Mouse (Mus musculus) midbrain, embryonic 11.5 days (tissue): Measurements from ENCODE around the gene Itgb1bp1. TPM values are rescaled to one million over a fixed set of nuclear protein-coding genes. Genes with fewer than 3 reads are reported as not detected.
A peak's percentile ranks its signal among the peaks of the same experiment; 100 is the strongest.

ENCODE experiments used
- ATAC-seq: fragments of 200-750 bp; cut with Nextera tagmentation; 2 replicates; pipeline ENCODE4 v1.8.0; 2017; ENCODE audit warnings: moderate TSS enrichment, moderate library complexity; ENCODE audit not compliant: low FRiP score
- DNase-seq: peaks from one replicate; pipeline ENCODE4 v3.0.0; 2015; ENCODE audit warnings: low spot score; ENCODE audit errors: missing footprints
- H3K27ac ChIP-seq: fragments of 300-500 bp; sonication (generic); 2 replicates; pipeline ENCODE4 v1.5.1; 2014; ENCODE audit warnings: low read depth, low read length
- H3K27me3 ChIP-seq: fragments of 300-500 bp; sonication (generic); 2 replicates; pipeline ENCODE4 v1.6.1; 2014; ENCODE audit warnings: mild to moderate bottlenecking, low read length, moderate library complexity, mixed read lengths; ENCODE audit not compliant: control insufficient read depth, insufficient read depth
- H3K36me3 ChIP-seq: fragments of 300-500 bp; sonication (generic); 2 replicates; pipeline ENCODE4 v1.6.1; 2014; ENCODE audit warnings: mild to moderate bottlenecking, low read length, moderate library complexity, mixed read lengths; ENCODE audit not compliant: control insufficient read depth, insufficient read depth
- H3K4me1 ChIP-seq: fragments of 300-500 bp; sonication (generic); 2 replicates; pipeline ENCODE4 v1.6.1; 2014; ENCODE audit warnings: low read length; ENCODE audit not compliant: control insufficient read depth, insufficient read depth
- H3K4me2 ChIP-seq: fragments of 300-500 bp; sonication (generic); 2 replicates; pipeline ENCODE4 v1.6.1; 2014; ENCODE audit warnings: mild to moderate bottlenecking, moderate library complexity
- H3K4me3 ChIP-seq: fragments of 300-500 bp; sonication (generic); 2 replicates; pipeline ENCODE4 v1.5.1; 2014; ENCODE audit warnings: low read depth, low read length
- H3K9ac ChIP-seq: fragments of 300-500 bp; sonication (generic); 2 replicates; pipeline ENCODE4 v1.6.1; 2014; ENCODE audit warnings: low read length
- H3K9me3 ChIP-seq: fragments of 300-500 bp; sonication (generic); 2 replicates; pipeline ENCODE4 v1.6.1; 2016; ENCODE audit warnings: low read length; ENCODE audit not compliant: control insufficient read depth
- WGBS: fragments of 180-500 bp; shearing (Covaris S2); extraction: QIAGEN DNeasy Blood & Tissue Kit; methylation state at CpG from one replicate; pipeline ENCODE4 v1.1.7; 2014; 5-methylcytosine and 5-hydroxymethylcytosine counted together
- polyA plus RNA-seq: library from polyadenylated mRNA; unstranded; fragments of >200 nt; fragmentation: Nextera tagmentation; extraction: Ambion mirVana; gene quantifications from 2 replicates; pipeline ENCODE4 v1.2.1, GENCODE M21; 2014

Gene Itgb1bp1
- polyA plus RNA-seq, 1 experiment from 2014 or later = 42.6 TPM

DNA sequence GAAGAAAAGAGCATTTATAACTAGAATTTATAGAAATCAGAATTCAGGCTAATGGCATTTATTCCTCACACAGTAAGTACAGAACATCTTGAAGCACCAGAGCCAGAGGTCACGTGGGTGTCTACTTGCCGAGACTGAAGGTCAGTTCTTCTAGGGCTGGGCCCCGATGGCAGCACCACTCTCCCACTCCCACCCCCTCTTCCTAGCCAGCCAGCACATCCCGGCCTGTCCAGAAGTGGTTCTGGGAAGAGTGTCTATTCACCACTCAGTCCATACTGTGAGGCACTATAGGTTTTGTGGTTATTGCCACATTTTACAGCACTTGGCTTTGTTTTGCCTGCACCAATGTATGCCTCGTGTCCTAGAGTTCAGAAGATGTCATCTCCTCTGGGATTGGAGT, 38.0 kb upstream of the Itgb1bp1 start:
- no peak overlapping the region for H3K4me3 ChIP-seq
- H3K36me3 ChIP-seq = peaks cover 14% of the 10 kb centered on the region
- no peaks in the 10 kb centered on the region for H3K9me3 ChIP-seq
- ATAC-seq (no peak), DNase-seq (peak; percentile 61)
- H3K27ac ChIP-seq = no peak overlapping the region
- no peak overlapping the region for H3K4me2 ChIP-seq
- whole genome bisulfite sequencing = 87% methylated on average over 5 of the region's 5 CpGs
- no peaks in the 10 kb centered on the region for H3K27me3 ChIP-seq
- no peak overlapping the region for H3K9ac ChIP-seq
- H3K4me1 ChIP-seq = no peaks in the 10 kb centered on the region

DNA sequence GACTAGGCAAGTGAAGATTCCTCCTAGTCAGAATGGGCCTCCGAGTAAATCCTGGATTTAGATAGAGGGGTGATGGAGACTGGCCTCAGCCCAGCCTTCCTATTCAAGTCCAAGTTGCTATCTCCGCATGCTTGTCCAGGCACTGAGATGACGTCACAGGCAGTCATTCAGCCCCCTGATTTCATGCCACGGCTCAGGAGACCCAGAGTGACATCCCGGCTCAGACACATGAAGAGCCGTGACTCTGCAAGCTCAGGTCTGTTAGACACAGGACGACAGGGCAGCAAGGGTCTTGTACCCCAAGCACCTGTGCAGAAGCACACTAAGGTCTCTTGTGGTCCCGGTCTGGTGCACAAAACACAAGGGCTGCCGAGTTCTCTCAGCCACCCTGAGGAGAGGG, 36.8 kb upstream of the Itgb1bp1 start:
- no peaks in the 10 kb centered on the region for H3K4me1 ChIP-seq
- peak; percentile 54 for DNase-seq
- no peak overlapping the region for H3K27ac ChIP-seq
- no peak overlapping the region for H3K4me3 ChIP-seq
- no peak overlapping the region for H3K9ac ChIP-seq
- no peak overlapping the region for H3K4me2 ChIP-seq
- H3K9me3 ChIP-seq = no peaks in the 10 kb centered on the region
- H3K27me3 ChIP-seq = no peaks in the 10 kb centered on the region
- H3K36me3 ChIP-seq = peaks cover 10% of the 10 kb centered on the region
- ATAC-seq = no peak
- 86% methylated on average over 9 of the region's 9 CpGs for WGBS

DNA sequence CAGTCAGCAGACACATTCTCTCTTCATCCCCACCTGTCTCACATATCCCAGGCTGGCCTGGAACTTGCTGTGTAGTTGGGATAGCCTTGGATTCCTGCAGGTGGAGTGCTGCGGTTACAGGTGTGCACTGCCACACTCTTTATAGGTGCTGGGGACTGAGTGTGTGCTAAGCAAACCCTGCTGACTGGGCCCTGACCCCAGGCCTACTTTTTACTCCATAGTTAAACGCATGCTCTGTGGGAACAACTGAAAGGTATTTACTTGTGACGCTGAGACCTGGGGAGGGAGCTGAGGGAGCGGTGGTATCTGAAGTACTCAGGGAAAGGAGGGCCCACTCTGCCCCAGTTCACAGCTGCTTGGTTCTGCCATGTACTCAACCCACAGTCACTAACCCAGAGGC, 36.2 kb upstream of the Itgb1bp1 start:
- no peak overlapping the region for H3K27ac ChIP-seq
- H3K9me3 ChIP-seq = no peaks in the 10 kb centered on the region
- H3K9ac ChIP-seq = no peak overlapping the region
- no peak overlapping the region for H3K4me2 ChIP-seq
- no peak overlapping the region for H3K4me3 ChIP-seq
- H3K36me3 ChIP-seq = peaks cover 10% of the 10 kb centered on the region
- WGBS = 90% methylated on average over 4 of the region's 4 CpGs
- ATAC-seq (no peak), DNase-seq (no peak)
- no peaks in the 10 kb centered on the region for H3K27me3 ChIP-seq
- no peaks in the 10 kb centered on the region for H3K4me1 ChIP-seq

DNA sequence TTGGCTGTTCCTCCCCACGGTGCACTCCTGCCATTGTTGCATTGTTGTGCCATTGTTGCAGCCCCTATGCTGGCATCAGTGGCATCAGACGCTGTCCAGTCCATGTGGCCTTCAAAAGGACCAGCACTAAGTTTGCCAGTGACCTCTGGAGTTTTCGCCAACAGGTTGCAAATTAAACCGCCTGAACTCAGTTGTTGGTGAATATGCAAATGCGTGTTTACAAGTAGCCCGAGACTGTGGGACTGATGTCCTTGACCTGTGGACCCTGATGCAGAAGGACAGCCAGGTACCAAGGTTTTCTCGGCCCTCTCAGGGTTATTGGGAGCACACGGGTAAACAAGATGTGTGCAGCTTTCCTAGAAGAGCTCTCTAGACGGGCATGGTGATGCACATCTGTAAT, 35.1 kb upstream of the Itgb1bp1 start:
- 78% methylated on average over 9 of the region's 9 CpGs for WGBS
- no peak for ATAC-seq
- no peaks in the 10 kb centered on the region for H3K4me1 ChIP-seq
- H3K27me3 ChIP-seq = no peaks in the 10 kb centered on the region
- no peaks in the 10 kb centered on the region for H3K9me3 ChIP-seq
- no peak overlapping the region for H3K27ac ChIP-seq
- DNase-seq = no peak
- H3K9ac ChIP-seq = no peak overlapping the region
- peaks cover 10% of the 10 kb centered on the region for H3K36me3 ChIP-seq
- H3K4me3 ChIP-seq = no peak overlapping the region
- H3K4me2 ChIP-seq = no peak overlapping the region

DNA sequence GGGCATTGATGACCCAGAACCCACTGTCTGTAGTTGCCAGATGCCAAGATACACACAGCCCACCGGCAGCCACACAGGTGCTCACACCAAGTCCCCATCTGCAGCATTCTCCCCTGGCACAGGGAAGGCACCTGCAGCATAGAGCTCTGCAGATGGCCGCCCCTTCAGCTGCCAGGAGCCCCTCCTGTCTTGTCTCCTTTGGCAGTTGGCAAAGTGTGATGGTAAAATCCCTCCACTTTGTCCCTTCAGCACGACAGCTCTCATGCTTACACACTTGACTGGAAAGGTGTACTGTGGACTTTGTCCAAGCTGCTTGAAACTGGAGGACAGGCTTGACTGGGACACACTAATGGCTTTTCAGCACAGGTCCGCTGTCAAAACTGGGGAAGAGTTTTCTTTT, 34.2 kb upstream of the Itgb1bp1 start:
- peaks cover 8% of the 10 kb centered on the region for H3K36me3 ChIP-seq
- H3K27me3 ChIP-seq = no peaks in the 10 kb centered on the region
- ATAC-seq (no peak), DNase-seq (no peak)
- H3K9me3 ChIP-seq = no peaks in the 10 kb centered on the region
- no peak overlapping the region for H3K4me3 ChIP-seq
- H3K4me2 ChIP-seq = no peak overlapping the region
- no peaks in the 10 kb centered on the region for H3K4me1 ChIP-seq
- H3K9ac ChIP-seq = no peak overlapping the region
- 85% methylated on average over 4 of the region's 4 CpGs for WGBS
- no peak overlapping the region for H3K27ac ChIP-seq

DNA sequence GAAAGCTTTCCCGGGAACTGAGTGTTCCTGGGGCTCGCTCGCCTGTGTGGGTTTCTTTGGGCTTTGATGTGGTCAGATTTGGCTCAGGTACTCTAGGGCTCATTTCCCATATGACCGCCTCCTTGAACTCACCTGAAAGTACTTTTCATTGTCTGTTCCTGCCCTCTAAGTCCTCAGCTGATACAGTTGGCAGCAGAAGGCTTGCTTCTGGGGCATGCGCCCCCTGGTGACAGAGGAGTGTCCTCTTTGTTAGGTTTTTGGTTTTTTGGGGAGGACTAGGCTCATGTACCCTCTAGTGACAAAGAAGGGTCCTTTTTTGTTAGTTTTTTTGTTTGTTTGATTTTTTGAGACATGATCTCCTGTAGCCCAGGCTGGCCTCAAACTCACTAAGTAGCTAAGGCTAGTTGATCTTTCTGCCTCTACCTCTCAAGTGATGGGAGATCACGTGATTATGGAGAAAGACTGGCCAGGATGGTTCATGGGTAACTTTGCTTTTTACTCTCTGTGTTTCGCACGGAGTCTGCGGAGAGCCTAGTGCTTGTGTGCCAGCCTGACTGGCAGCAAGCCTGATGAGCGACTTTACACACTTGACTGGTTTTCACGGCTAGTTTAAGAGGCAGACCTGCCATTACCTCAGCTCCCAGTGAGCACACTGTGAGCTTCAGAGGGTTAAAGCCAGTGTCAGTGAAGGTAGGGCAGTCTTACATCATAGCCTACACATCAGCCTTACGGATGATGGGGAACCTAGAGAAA, 32.2 kb upstream of the Itgb1bp1 start:
- ATAC-seq (no peak), DNase-seq (peak; percentile 91)
- Histone ChIP-seq H3K4me3 (no peak overlapping the region), H3K4me1 (no peaks in the 10 kb centered on the region), H3K9me3 (no peaks in the 10 kb centered on the region), H3K27ac (no peak overlapping the region), H3K9ac (no peak overlapping the region), H3K27me3 (no peaks in the 10 kb centered on the region), H3K4me2 (no peak overlapping the region), H3K36me3 (peaks cover 5% of the 10 kb centered on the region)
- WGBS = 76% methylated on average over 12 of the region's 12 CpGs

DNA sequence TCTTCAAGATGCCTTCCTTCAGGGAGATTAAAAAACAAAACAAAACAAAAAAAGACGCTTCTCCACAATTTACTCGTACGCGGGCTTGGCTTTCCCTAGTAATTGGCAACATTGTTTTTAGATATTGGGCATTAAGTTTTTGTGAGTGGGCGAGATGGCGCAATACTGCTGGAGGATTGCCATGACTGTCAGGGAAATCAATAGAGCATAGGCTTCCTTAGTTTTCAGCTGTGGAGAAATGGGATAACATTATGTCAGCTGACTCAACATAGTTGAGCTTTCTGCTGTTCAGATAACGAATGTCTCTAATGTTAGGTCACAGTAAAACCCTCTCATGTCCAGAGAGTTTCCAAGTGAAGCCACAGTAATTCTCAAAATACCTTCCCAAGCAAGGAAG, 30.8 kb upstream of the Itgb1bp1 start:
- H3K4me2 ChIP-seq = peak overlapping the region; percentile 63
- ATAC-seq (no peak), DNase-seq (no peak)
- no peak overlapping the region for H3K27ac ChIP-seq
- WGBS = 41% methylated on average over 7 of the region's 7 CpGs
- no peaks in the 10 kb centered on the region for H3K9me3 ChIP-seq
- H3K4me1 ChIP-seq = no peaks in the 10 kb centered on the region
- H3K9ac ChIP-seq = peak overlapping the region; percentile 83
- H3K27me3 ChIP-seq = no peaks in the 10 kb centered on the region
- peaks cover 2% of the 10 kb centered on the region; the same call in 1 of the 2 replicates for H3K36me3 ChIP-seq
- peak overlapping the region; percentile 67 for H3K4me3 ChIP-seq

DNA sequence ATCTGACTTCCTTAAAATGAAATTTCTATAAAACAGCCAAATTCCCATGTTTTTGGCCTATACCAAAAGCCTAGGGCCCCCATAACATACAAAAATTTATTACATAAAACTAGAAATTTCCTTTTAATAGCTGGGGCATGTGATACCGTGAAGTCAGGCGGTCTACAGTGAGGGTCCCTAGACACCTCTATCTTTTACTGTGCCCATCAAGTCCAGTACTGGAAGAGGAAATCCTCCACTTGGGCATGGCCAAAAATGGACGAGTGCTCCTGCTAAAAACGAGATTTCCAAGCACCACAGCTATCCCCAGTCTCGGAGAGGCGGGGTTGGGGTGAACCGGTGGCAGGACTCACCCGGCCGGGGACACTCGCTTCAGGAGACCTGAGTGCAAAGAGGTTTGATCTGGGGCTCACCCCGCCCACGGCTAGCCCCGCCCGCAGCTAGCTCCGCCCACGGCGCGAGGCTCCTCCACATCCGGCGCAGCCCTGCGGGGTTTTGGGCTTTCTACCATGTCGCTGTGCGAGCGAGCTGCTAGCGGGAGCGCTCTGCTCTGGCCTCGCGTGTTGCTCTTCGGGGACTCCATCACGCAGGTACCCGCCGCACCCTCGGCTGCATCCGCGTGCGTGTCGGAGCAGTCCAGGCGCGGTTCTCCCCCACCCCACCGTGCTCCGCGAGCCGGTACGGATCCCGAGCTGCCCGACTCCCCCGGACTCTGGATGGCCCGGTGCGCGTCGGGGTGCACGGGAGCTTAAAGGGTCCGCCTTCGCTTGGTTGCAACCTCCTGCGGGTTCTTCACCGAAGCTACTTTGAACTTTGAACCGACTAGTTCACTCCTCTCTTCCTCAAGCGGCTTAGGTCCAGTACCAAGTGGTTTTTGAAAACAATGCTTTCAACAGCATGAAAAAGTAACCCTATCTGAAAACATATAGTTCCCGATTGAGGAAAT, 30.1 kb upstream of the Itgb1bp1 start, which contains the start of gene Iah1:
Gene Iah1, plus strand, starts transcription at position 467 of the 946 bp plus-strand sequence.
- 2% methylated on average over 59 of the region's 59 CpGs for WGBS
- Histone ChIP-seq H3K27ac (no peak within 1 kb of the TSS; the same call in 1 of the 2 replicates), H3K4me3 (peak within 1 kb of the TSS; percentile 67), H3K9me3 (no peaks in the 10 kb centered on the region), H3K36me3 (peaks cover 2% of the 10 kb centered on the region; the same call in 1 of the 2 replicates), H3K9ac (peak within 1 kb of the TSS; percentile 83), H3K4me2 (peak within 1 kb of the TSS; percentile 63), H3K27me3 (no peaks in the 10 kb centered on the region), H3K4me1 (no peaks in the 10 kb centered on the region)
- peak; percentile 95 for ATAC-seq
- peak; percentile 99 for DNase-seq

DNA sequence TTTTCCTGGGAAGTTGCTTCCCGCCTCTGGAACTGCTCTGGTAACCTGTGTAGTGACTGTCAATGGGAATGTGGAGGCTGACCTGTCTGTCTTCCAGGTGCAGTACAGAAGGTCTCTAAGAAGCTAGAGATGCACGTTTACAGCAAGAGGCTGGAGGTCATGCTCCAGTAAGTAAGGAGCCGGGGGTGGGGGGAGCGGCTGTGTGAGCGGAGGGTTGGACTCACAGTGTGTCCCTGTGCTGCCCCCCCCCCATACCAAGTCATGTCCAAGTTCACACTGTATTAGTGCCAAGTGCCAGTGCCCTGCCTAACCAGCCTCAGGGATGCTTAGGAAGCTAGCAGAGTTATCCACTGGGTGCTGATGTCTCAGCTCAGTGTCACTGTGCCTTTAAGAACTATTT, 26.1 kb upstream of the Itgb1bp1 start:
- Histone ChIP-seq H3K36me3 (peaks cover 17% of the 10 kb centered on the region; the same call in 1 of the 2 replicates), H3K4me3 (no peak overlapping the region), H3K9me3 (no peaks in the 10 kb centered on the region), H3K27ac (no peak overlapping the region), H3K9ac (no peak overlapping the region), H3K4me1 (no peaks in the 10 kb centered on the region), H3K27me3 (no peaks in the 10 kb centered on the region), H3K4me2 (no peak overlapping the region)
- DNase-seq = no peak
- no peak for ATAC-seq
- 85% methylated on average over 5 of the region's 5 CpGs for WGBS
